Mouse (Mus musculus): ENCODE measurements around the gene Sdk2. TPM values are rescaled to one million over a fixed set of nuclear protein-coding genes. Genes with fewer than 3 reads are reported as not detected.

Gene Sdk2
- polyA plus RNA-seq, 1 experiment from 2014 or later = 5.0 TPM

- no peaks in the 10 kb centered on the region for H3K9me3 ChIP-seq (ENCODE audit: control insufficient read depth, low read length)
- peak overlapping the region; percentile 20 for H3K4me3 ChIP-seq (ENCODE audit: low read depth, low read length)
- ATAC-seq (ENCODE audit: low read depth) = peak; percentile 90
- no peaks in the 10 kb centered on the region for H3K27me3 ChIP-seq (ENCODE audit: control insufficient read depth, insufficient read depth, low read length)
- WGBS = 2% methylated on average over 19 of the region's 19 CpGs
- peak overlapping the region; percentile 41 for H3K9ac ChIP-seq (replicated peaks; ENCODE audit: low read depth, low read length)
- no peaks in the 10 kb centered on the region for H3K36me3 ChIP-seq (ENCODE audit: control insufficient read depth, insufficient read depth, low read length)
- H3K4me2 ChIP-seq (ENCODE audit: low read depth, low read length) = peak overlapping the region; percentile 56
- H3K27ac ChIP-seq (ENCODE audit: low read depth, low read length) = peak overlapping the region; percentile 94
- peaks cover 33% of the 10 kb centered on the region for H3K4me1 ChIP-seq (ENCODE audit: control insufficient read depth, insufficient read depth, low read length)
These were observed 281.3 kb downstream of the Sdk2 start for GRCm38 (mm10) chr11:113785406-113786171.

DNA sequence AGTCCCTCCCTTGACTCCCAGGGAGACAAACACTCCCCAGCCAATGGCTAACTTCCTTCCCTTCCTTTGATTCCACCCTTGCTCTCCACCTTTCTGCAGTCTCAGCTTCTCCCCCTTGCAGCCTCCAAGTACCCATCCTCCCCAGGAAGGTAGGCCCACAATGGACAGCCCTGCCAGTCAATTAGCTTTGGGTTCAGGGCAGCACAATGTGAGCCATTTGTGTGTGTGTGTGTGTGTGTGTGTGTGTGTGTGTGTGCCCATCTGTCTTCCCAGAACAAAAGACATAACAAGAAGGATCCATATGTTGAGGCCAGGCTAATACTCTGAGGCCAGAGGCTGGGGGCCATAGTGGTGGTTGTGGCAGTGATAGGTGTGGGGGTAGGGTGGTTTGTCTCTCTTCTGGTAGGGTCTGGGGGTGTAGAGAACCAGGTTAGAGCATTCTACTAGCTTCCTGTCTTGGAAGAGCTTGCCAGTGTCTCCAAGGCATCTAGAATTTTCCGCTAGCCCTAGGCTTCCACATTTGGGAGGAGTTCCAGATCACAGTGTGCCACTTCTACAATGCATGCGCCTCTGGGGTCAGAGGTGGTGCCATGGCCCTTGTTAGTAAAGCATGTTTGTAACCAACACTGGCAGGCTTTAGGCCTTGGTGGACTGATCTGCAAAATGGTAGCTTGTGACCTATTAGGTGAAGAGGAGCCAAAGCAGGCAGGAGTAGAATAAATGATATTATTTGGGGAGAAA, 282.0 kb downstream of the Sdk2 start:
- Histone ChIP-seq H3K36me3 (ENCODE audit: control insufficient read depth, insufficient read depth, low read length) (no peaks in the 10 kb centered on the region), H3K27me3 (ENCODE audit: control insufficient read depth, insufficient read depth, low read length) (no peaks in the 10 kb centered on the region), H3K27ac (ENCODE audit: low read depth, low read length) (peak overlapping the region; percentile 94), H3K4me2 (ENCODE audit: low read depth, low read length) (peak overlapping the region; percentile 56; the same call in 1 of the 2 replicates), H3K9me3 (ENCODE audit: control insufficient read depth, low read length) (no peaks in the 10 kb centered on the region), H3K4me3 (ENCODE audit: low read depth, low read length) (no peak overlapping the region), H3K4me1 (ENCODE audit: control insufficient read depth, insufficient read depth, low read length) (peaks cover 33% of the 10 kb centered on the region), H3K9ac (replicated peaks; ENCODE audit: low read depth, low read length) (no peak overlapping the region)
- ATAC-seq (ENCODE audit: low read depth) = peak; percentile 10
- 30% methylated on average over 2 of the region's 2 CpGs for WGBS

- ATAC-seq (ENCODE audit: low read depth) = no peak
- Histone ChIP-seq H3K36me3 (ENCODE audit: control insufficient read depth, insufficient read depth, low read length) (no peaks in the 10 kb centered on the region), H3K4me3 (ENCODE audit: low read depth, low read length) (no peak overlapping the region), H3K27ac (ENCODE audit: low read depth, low read length) (no peak overlapping the region), H3K27me3 (ENCODE audit: control insufficient read depth, insufficient read depth, low read length) (no peaks in the 10 kb centered on the region), H3K4me1 (ENCODE audit: control insufficient read depth, insufficient read depth, low read length) (peaks cover 37% of the 10 kb centered on the region), H3K9me3 (ENCODE audit: control insufficient read depth, low read length) (no peaks in the 10 kb centered on the region), H3K9ac (replicated peaks; ENCODE audit: low read depth, low read length) (no peak overlapping the region), H3K4me2 (ENCODE audit: low read depth, low read length) (no peak overlapping the region)
- whole genome bisulfite sequencing = 83% methylated on average over 2 of the region's 2 CpGs
These were observed 284.4 kb downstream of the Sdk2 start for GRCm38 (mm10) chr11:113782496-113782895.

- H3K9me3 ChIP-seq (ENCODE audit: control insufficient read depth, low read length) = no peaks in the 10 kb centered on the region
- no peaks in the 10 kb centered on the region for H3K36me3 ChIP-seq (ENCODE audit: control insufficient read depth, insufficient read depth, low read length)
- H3K4me2 ChIP-seq (ENCODE audit: low read depth, low read length) = no peak overlapping the region
- H3K27ac ChIP-seq (ENCODE audit: low read depth, low read length) = no peak overlapping the region
- ATAC-seq (ENCODE audit: low read depth) = no peak
- WGBS = 42% methylated on average over 2 of the region's 2 CpGs
- no peak overlapping the region for H3K4me3 ChIP-seq (ENCODE audit: low read depth, low read length)
- H3K9ac ChIP-seq (replicated peaks; ENCODE audit: low read depth, low read length) = no peak overlapping the region
- H3K4me1 ChIP-seq (ENCODE audit: control insufficient read depth, insufficient read depth, low read length) = peaks cover 35% of the 10 kb centered on the region
- no peaks in the 10 kb centered on the region for H3K27me3 ChIP-seq (ENCODE audit: control insufficient read depth, insufficient read depth, low read length)
These were observed 284.8 kb downstream of the Sdk2 start for GRCm38 (mm10) chr11:113782006-113782405.

GRCm38 (mm10) chr11:113779680-113780041, 287.2 kb downstream of the Sdk2 start:
- WGBS = 17% methylated on average over 6 of the region's 6 CpGs
- Histone ChIP-seq H3K36me3 (ENCODE audit: control insufficient read depth, insufficient read depth, low read length) (no peaks in the 10 kb centered on the region), H3K4me2 (ENCODE audit: low read depth, low read length) (no peak overlapping the region), H3K4me3 (ENCODE audit: low read depth, low read length) (no peak overlapping the region), H3K27me3 (ENCODE audit: control insufficient read depth, insufficient read depth, low read length) (no peaks in the 10 kb centered on the region), H3K4me1 (ENCODE audit: control insufficient read depth, insufficient read depth, low read length) (peaks cover 16% of the 10 kb centered on the region), H3K9ac (replicated peaks; ENCODE audit: low read depth, low read length) (no peak overlapping the region), H3K27ac (ENCODE audit: low read depth, low read length) (no peak overlapping the region), H3K9me3 (ENCODE audit: control insufficient read depth, low read length) (no peaks in the 10 kb centered on the region)
- no peak for ATAC-seq (ENCODE audit: low read depth)

DNA sequence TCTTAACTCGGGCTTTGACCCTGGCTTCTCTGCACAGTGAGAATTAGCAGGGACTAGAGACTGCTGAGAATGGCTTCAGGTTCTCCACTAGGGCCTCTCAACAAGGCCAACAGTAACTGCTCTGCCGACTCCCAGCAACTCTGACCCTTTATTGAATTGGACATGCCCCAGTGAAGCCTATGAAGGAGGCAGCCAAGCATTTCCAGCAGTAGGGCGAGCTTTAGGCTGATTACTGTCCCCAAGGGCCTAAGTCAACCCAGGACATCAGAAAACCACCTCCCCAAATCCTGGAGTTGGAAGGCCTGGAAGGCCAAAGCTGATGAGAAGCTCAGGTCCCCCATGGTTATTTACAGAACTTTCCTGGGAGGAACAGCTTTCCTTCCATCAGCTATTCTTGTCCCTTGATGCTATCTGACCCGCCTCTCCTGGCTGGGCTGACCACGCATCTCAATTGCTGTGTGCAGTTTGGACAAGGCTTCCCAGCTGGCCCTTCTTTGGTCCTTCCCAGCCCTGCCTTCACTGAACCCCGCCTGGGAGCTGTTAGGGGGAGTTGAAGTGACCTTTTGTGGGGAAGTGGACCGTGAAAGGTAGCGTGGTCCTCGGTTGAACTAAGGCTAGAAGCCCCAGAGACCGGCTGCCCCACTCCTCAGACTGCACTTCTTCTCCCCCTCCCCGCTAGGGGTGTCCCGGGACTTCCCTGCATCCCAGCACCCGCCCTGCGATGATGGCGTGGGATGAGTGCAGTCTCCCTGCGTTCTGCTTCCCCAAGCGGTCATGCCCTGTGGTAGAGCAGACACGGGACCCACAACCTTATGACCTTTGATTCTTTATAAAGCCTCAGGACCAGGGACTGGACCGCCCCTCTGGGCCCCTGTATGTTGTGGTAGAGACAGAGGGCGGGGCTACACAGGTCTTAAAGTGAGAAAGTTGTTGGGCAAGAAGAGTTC, 287.8 kb downstream of the Sdk2 start:
- no peak overlapping the region for H3K9ac ChIP-seq (replicated peaks; ENCODE audit: low read depth, low read length)
- WGBS = 13% methylated on average over 20 of the region's 20 CpGs
- ATAC-seq (ENCODE audit: low read depth) = no peak
- H3K27me3 ChIP-seq (ENCODE audit: control insufficient read depth, insufficient read depth, low read length) = no peaks in the 10 kb centered on the region
- H3K4me2 ChIP-seq (ENCODE audit: low read depth, low read length) = no peak overlapping the region
- no peaks in the 10 kb centered on the region for H3K9me3 ChIP-seq (ENCODE audit: control insufficient read depth, low read length)
- H3K27ac ChIP-seq (ENCODE audit: low read depth, low read length) = no peak overlapping the region
- H3K4me3 ChIP-seq (ENCODE audit: low read depth, low read length) = no peak overlapping the region
- no peaks in the 10 kb centered on the region for H3K36me3 ChIP-seq (ENCODE audit: control insufficient read depth, insufficient read depth, low read length)
- peaks cover 12% of the 10 kb centered on the region for H3K4me1 ChIP-seq (ENCODE audit: control insufficient read depth, insufficient read depth, low read length)

DNA sequence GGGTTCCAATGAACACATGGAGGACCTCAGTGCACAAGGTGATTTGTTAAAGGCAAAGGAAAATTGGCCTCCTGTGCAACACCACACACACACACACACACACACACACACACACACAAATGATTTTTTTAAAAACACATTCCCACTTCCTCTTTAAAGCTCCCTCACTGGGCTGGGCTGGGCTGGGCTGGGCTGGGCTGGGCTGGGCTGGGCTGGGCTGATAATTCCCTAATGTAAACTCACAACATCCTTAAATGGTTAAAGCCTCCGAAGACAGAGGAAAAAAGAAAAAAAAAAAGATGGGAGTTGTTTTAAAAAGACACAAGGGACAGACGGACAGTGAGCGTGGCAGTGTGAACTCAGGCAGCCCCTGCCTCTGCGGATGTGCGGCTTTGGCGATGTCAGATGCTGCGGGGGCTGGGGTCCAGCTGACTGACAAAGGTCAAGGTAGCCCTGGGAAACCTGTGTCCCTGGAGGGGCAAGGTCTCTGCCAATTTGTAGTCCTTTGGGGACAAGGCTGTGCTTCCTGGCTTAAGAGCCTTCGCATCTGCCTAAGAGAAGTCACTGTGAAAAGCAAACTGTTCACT, 288.9 kb downstream of the Sdk2 start:
- Histone ChIP-seq H3K27me3 (ENCODE audit: control insufficient read depth, insufficient read depth, low read length) (no peaks in the 10 kb centered on the region), H3K4me2 (ENCODE audit: low read depth, low read length) (no peak overlapping the region), H3K27ac (ENCODE audit: low read depth, low read length) (no peak overlapping the region), H3K36me3 (ENCODE audit: control insufficient read depth, insufficient read depth, low read length) (no peaks in the 10 kb centered on the region), H3K9me3 (ENCODE audit: control insufficient read depth, low read length) (no peaks in the 10 kb centered on the region), H3K4me1 (ENCODE audit: control insufficient read depth, insufficient read depth, low read length) (peaks cover 12% of the 10 kb centered on the region), H3K9ac (replicated peaks; ENCODE audit: low read depth, low read length) (no peak overlapping the region), H3K4me3 (ENCODE audit: low read depth, low read length) (no peak overlapping the region)
- no peak for ATAC-seq (ENCODE audit: low read depth)
- 69% methylated on average over 8 of the region's 8 CpGs for WGBS

DNA sequence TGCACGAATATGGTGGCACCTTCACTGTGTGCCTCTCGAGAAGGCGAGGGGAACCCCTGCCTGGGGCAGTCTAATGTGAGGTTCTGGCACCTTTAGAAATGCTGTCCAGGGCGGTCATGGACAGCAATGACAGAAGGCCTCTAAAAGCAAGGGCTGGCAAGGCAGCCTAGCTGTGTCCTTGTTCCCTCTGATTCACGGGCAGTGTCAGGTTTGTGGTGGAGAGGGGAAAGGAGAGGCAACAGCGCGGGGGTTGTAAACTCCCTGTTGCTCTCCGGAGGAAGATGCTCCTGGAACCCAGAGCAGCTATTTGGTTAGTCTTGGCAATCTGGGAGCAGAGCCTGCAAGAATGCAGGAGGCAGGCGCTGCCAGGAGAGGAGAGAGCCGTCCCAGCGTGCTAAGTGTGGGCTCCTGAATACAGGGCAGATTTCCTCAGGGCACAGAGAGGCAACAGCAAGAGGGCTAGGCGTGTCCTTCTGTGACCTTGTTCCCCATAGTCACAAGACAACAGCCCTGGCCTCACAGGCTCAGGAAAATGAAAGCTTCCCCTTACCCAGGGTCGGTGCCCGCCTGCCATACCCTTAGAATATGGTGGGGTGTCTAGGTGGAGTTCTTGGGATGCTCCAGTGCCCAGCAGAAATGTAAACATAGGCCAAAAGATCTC, 289.9 kb downstream of the Sdk2 start:
- H3K9me3 ChIP-seq (ENCODE audit: control insufficient read depth, low read length) = no peaks in the 10 kb centered on the region
- H3K36me3 ChIP-seq (ENCODE audit: control insufficient read depth, insufficient read depth, low read length) = no peaks in the 10 kb centered on the region
- H3K9ac ChIP-seq (replicated peaks; ENCODE audit: low read depth, low read length) = no peak overlapping the region
- H3K4me3 ChIP-seq (ENCODE audit: low read depth, low read length) = no peak overlapping the region
- ATAC-seq (ENCODE audit: low read depth) = no peak
- no peak overlapping the region for H3K27ac ChIP-seq (ENCODE audit: low read depth, low read length)
- no peak overlapping the region for H3K4me2 ChIP-seq (ENCODE audit: low read depth, low read length)
- H3K27me3 ChIP-seq (ENCODE audit: control insufficient read depth, insufficient read depth, low read length) = no peaks in the 10 kb centered on the region
- H3K4me1 ChIP-seq (ENCODE audit: control insufficient read depth, insufficient read depth, low read length) = peaks cover 7% of the 10 kb centered on the region
- WGBS = 60% methylated on average over 14 of the region's 14 CpGs

Data from neural tube, embryonic 14.5 days (tissue).